Mouse (Mus musculus) urinary bladder, postnatal 25 days (tissue): Measurements from ENCODE around the gene Tmx4.

Source experiments
- DNase-seq: peaks from one replicate; pipeline ENCODE4 v3.0.0; 2022; ENCODE audit warnings: low spot score

Tmx4 gene

GRCm38 (mm10) chr2:134554221-134554727 lies 89.7 kb downstream of the Tmx4 start, which contains the start of gene Hao1:
Hao1 (minus strand) TSS chr2:134554368.
- no peak for DNase-seq

GRCm38 (mm10) chr2:134552358-134552757 lies 91.6 kb downstream of the Tmx4 start:
- DNase-seq, result no peak

- peak; percentile 50 for DNase-seq
Observed at GRCm38 (mm10) chr2:134549770-134550169, 94.2 kb downstream of the Tmx4 start.

- no peak for DNase-seq
Observed at GRCm38 (mm10) chr2:134545116-134545515, 98.8 kb downstream of the Tmx4 start.

- no peak for DNase-seq
Observed at GRCm38 (mm10) chr2:134544321-134545065, 99.5 kb downstream of the Tmx4 start.
